Mouse (Mus musculus): Measurements from ENCODE around the gene Gm5741.
A peak's percentile ranks its signal among the peaks of the same experiment; 100 is the strongest.

Gm5741 gene

GRCm38 (mm10) chr8:85072364-85072929 is 4.7 kb upstream of the Gm5741 start:
- no peak for DNase-seq

DNA sequence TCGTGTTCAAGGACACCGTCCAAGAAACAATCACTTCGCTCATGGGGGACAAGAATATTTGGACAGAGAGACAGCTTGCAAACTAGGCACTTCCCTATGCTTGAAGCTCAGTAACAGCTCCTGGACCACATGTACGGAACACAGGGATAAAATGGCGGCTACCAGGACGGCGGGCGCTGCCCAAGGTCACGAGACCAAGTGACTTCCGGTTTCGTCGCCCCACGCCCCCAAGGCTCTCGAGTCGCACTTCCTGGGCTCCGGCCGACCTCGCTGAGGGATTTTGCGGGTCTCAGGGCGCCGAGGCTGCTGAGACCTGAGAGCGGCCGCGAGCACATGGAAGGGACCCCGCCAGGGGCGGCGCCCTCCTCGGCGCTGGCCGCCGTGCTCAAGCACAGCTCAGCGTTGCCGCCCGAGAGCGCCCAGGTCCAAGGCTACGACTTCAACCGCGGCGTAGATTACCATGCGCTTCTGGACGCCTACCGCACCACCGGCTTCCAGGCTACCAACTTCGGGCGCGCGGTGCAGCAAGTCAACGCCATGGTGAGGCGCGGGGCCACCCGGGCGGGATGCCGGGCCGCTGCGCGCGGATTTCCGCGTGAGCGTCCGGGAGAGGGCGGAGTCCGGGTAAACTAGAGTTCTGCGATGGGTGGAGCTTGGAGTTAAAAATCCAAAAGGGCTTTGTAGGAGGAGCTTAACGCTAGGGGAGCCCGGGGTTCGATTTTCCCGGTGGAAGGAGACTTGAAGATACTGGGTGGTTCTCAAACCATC is 3.9 kb upstream of the Gm5741 start, which contains the start of gene Dhps:
TSS of gene Dhps (plus strand) at position 244 of the 768 bp plus-strand sequence.
- DNase-seq, result peak; percentile 93

DNA sequence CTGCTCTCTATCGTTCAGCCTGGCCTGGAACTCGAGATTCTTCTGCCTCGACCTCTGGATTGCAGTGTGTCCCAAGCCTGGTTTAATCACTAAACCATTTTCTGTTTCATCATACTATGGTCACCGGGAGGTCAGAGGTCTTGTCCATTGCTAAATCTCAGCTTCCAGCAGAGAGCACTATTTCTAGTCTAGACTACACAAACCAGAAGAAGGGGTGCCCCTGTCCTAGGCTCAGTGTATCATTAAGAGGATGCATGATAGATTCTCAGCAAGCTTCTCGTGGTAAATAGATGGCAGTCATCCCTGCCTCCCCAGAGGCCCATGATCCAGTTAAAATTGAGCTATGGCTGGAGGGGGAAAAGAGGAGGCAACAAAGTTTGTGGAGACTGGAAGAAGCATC is 3.3 kb upstream of the Gm5741 start:
- peak; percentile 48 for DNase-seq

DNA sequence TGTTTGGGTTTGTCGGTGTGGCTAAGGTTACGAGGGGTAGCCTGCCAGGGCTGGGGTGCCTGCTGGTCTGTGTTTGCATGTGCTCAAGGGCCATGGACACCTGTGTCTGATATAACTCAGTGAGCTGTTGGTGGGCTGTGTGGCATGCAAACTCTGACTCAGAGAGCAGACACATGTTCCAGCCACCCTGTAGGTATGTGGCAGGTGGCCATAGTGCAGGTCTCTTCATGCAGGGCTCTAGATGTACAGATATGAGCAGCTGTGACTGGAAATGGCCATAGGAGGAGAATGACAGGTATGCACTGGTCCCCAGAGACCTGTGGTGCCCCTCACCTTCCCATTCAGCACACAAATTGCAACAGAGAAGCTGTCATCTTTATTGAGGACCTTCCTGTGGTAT is 627 bp downstream of the Gm5741 start:
- no peak for DNase-seq

DNA sequence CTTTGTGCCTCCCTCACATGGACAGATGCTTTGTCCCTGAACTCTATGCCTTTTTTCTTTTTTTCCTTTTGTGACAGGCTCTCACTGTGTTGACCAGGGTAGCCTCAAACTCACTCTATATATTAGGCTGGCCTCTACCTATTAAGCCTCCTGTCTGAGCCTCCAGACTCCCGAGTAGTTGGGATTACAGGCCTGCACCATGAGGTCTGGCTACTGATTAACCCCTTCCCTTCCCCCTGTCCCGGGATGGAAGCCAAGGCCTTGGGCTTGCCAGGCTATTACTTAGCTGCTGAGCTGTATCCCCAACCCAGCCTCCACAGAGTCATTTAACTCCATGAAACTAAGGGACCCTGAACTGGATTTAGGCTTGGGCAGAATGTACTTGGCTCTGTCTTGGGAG is 2.6 kb downstream of the Gm5741 start:
- peak; percentile 89 for DNase-seq

GRCm38 (mm10) chr8:85062603-85063002 is 5.2 kb downstream of the Gm5741 start:
- no peak for DNase-seq

GRCm38 (mm10) chr8:85059879-85060616 is 7.7 kb downstream of the Gm5741 start, which contains the start of gene Fbxw9:
Gene Fbxw9 (plus strand): TSS chr8:85060055.
- DNase-seq, result peak; percentile 92

- no peak for DNase-seq
Measured at GRCm38 (mm10) chr8:85057367-85057766, 10.4 kb downstream of the Gm5741 start.

- DNase-seq, result no peak
Measured at GRCm38 (mm10) chr8:85043619-85044018, 24.2 kb downstream of the Gm5741 start.

GRCm38 (mm10) chr8:85037681-85038531 is 29.9 kb downstream of the Gm5741 start:
- DNase-seq, result peak; percentile 50

DNA sequence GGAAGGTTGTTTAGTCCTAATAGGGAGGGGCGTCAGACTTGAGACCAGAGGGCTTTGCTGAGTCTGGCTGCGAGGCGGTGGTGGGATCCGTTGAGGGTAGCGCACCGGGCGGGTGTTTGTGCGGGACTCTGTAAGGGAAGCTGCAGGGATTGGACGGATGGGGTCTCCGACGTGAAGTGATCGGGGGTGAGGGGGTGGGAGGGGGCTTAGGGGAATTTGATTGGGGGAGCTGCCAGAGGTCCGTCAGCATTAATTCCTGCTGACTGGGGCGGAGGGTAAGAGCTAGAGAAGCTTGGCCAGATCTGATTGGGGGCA is 30.5 kb downstream of the Gm5741 start:
- no peak for DNase-seq

DNA sequence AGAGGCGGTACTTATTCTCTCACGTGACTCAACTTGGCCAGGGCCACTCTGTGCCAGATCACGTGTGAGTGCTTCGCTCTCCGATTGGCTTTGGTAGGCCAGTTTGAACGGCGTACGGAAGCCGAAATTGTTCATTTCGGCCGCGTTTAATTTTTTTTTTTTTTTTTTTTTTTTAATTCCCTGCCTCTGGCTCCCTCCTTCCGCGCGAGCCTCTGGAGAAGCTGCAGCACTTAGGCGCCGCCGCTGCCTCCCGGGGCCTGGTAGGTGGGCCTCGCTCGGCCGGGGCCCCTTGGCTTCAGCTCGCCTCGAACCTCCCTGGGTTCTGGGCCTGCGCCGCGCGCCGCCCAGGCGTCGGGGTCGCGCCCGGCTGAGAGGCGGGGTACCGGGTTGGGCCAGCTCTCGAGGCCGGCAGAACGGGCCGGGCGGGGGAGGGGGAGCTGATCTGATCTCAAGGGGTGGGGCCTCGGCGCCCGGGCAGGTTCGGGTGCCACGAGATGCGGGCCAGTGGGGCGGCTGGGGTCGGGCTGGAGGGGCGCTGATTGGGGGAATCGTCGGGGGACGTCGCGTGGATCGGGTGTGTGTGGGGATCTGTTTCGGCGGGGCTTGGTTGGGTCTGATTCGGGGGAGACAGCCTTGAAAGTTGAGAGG is 30.9 kb downstream of the Gm5741 start, which contains the start of gene Tnpo2:
TSS of gene Tnpo2 (plus strand) at position 198 of the 648 bp plus-strand sequence.
- peak; percentile 90 for DNase-seq

GRCm38 (mm10) chr8:85036381-85036717 is 31.4 kb downstream of the Gm5741 start:
- DNase-seq, result no peak

DNA sequence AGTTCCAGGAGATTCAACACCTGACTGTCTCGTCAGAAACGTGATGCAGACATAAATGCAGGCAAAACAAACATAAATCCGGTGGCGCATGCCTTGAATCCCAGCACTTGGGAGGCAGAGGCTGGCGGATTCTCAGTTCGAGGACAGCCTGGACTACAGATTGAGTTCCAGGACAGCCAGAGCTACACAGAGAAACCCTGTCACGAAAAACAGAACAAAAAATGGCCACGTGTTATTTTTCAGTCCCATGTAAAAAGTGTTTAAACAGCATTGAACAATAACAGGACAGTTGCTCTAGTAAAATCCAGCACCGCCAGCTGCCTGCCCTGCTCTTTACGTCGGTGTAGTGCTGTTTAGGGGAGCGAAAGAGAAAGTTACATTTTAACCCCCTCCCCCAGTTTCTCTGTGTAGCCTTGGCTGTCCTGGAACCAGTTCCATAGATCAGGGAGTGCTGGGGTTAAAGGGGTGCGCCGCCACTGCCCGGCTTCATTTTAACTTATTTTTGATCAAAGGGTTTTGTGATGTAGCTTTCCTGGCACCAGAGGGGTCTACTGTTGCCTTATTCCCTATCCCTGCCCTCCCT is 32.0 kb downstream of the Gm5741 start:
- peak; percentile 53 for DNase-seq

- no peak for DNase-seq
Measured at GRCm38 (mm10) chr8:85035165-85035727, 32.5 kb downstream of the Gm5741 start.

DNA sequence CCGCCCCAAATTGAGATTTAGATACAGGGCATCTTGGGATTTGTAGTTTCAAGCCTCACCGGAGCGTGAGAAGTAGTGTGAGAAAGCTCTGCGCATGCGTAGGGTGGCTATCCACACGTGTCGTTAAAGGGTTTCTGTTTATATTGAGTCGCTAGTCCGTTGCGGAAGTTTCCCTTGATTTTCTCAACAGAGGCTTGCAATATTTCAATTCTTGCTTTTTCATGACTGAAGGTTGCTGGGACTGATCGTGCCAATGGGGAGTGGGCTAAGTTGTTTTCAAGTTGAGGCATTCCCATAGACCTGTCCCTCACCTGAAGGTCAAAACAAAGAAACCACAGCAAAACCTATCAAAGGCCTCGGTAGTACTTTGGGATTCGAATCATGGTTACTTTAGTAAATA is 33.0 kb downstream of the Gm5741 start:
- DNase-seq, result peak; percentile 71

DNA sequence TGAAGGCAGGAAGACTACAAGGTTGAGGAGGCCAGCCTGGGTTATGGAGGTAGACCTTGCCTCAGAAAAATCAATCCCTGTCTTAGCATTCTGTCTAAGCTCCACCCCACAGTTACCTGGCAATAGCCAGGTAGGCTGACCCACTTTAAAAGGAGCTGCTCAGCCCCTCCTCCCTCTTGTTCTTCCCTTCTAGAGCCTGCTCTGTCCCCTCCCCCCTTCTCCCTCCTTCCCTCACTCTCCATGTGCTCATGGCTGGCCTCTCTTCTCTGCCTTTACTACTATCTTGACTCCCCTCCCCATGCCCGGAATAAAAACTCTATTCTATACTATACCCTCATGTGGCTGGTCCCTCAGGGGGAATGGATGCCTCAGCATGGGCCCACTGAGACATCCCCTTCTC is 33.9 kb downstream of the Gm5741 start:
- no peak for DNase-seq

- peak; percentile 64 for DNase-seq
Measured at GRCm38 (mm10) chr8:85032622-85033311, 35.0 kb downstream of the Gm5741 start.

DNA sequence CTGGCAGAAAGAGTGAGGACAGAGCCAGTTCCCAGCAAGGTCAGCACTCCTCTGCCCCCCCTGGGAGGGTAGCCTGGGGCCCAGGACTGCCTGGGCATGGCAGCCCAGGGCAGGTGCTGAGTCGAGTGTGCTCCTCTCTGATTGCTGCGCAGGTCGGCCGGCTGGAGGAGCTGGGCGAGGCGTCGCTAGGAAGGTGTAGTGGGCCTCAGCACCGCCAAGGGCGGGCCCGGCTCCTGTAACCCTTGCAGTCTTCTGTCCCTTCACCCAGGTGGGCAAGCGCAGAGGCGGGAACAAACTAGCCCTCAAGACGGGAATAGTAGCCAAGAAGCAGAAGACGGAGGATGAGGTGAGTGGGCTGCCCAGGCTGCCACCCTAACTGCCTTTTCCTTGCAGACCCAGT is 38.5 kb downstream of the Gm5741 start:
- no peak for DNase-seq

- no peak for DNase-seq
Measured at GRCm38 (mm10) chr8:85027922-85028321, 39.9 kb downstream of the Gm5741 start.

DNA sequence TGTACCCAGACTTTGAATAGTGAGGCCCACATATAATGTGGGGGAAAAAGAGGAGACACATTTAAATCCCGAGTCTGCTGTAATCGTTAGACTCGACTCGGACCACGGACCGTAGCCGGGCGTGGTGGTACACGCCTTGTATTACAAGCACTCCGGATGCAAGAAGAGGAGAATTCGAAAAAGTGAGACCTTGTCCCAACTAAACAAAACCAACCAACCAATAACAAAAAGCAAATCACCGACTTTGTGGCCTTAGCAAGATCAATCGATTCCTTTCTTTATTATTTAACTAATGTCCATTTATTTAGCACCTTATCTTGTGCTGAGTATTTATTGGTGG is 40.3 kb downstream of the Gm5741 start:
- no peak for DNase-seq

Measured in kidney, adult 18-20 months (tissue).